Mouse (Mus musculus) heart, adult 2 months (tissue): ENCODE measurements around the gene Tmem255a.

ENCODE experiments used
- CTCF ChIP-seq: fragments of 200-600 bp; IDR thresholded peaks from 2 replicates; pipeline ENCODE4 v1.8.1; 2022; ENCODE audit warnings: antibody characterized with exemption, mild to moderate bottlenecking, moderate library complexity
- EP300 ChIP-seq: fragments of 200-500 bp; IDR thresholded peaks from 2 replicates; pipeline ENCODE4 v1.6.1; 2011; ENCODE audit warnings: low read depth, low read length, control low read depth; ENCODE audit not compliant: insufficient read depth
- POLR2A ChIP-seq: fragments of 200-500 bp; IDR thresholded peaks from 2 replicates; pipeline ENCODE4 v1.6.1; 2011; ENCODE audit warnings: mild to moderate bottlenecking, low read depth, low read length, control low read depth; ENCODE audit not compliant: insufficient read depth

GRCm38 (mm10) chrX:38250352-38250950, 1.8 kb downstream of the Tmem255a start:
- TF ChIP-seq CTCF (peak; percentile 22; the same call in 1 of the 2 replicates), POLR2A (no peak), EP300 (no peak)
